Mouse (Mus musculus): ENCODE data around the gene A730009L09Rik.

Gene A730009L09Rik

DNA sequence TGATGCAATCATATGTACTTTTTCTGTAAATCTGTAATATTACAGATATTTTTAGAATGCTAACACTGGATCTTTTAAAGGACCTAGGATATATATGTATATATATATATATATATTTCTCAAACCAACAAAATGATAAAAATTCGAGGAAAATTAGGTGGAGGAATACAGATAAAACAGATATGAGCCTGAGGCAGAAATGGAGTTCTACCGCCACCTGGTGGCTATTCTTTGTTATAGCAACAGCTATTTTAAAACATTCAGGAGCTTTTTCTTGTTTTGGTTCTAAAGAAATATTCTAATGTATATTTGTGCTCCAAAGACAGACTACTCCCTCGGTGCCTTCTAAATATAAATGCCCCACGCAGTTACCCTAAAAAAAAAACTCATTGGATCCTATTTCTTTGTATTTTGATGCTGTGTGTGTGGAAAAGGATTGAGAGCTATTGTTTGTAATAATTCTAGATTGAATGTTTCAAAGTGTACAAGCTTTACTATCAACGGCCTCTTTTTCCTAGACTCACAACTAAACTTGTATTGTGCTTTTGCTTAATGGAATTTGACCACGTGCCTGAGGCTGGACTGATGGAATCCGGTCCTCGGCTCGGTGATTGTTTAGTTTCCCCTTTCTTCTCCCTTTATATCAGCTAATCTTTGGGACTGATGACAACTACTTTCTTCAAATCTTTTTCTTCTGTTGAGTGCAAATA, 44.8 kb downstream of the A730009L09Rik start:
- DNase-seq (ENCODE audit: low spot score), result peak; percentile 66

- DNase-seq (ENCODE audit: low spot score), result no peak
Observed at GRCm38 (mm10) chr16:84560279-84560602, 45.3 kb downstream of the A730009L09Rik start.

Data from embryo, embryonic 10.5 days (tissue).